Mouse (Mus musculus) heart, postnatal 0 days (tissue): ENCODE measurements around the gene Anapc15. TPM values are rescaled to one million over a fixed set of nuclear protein-coding genes. Genes with fewer than 3 reads are reported as not detected.
"Not testable (repeated sequence)": the region's sequence is repeated elsewhere in the genome, so short reads cannot be mapped to it uniquely, and the experiment has no call there.

ENCODE experiments used
- ATAC-seq: fragments of 200-750 bp; cut with Nextera tagmentation; 2 replicates; pipeline ENCODE4 v1.8.0; 2017; ENCODE audit warnings: low read depth, moderate number of reproducible peaks, moderate library complexity; ENCODE audit not compliant: insufficient read depth
- DNase-seq: peaks from one replicate; pipeline ENCODE4 v3.0.0-alpha.2; 2016; ENCODE audit warnings: low spot score
- H3K27ac ChIP-seq: fragments of 300-500 bp; sonication (generic); 2 replicates; pipeline ENCODE4 v1.5.1; 2014; ENCODE audit warnings: low read depth, mild to moderate bottlenecking
- H3K27me3 ChIP-seq: fragments of 300-500 bp; sonication (generic); 2 replicates; pipeline ENCODE4 v1.6.1; 2014; ENCODE audit warnings: low read length, mixed read lengths; ENCODE audit not compliant: control insufficient read depth, insufficient read depth
- H3K36me3 ChIP-seq: fragments of 300-500 bp; sonication (generic); replicated peaks from 2 replicates; pipeline ENCODE4 v1.6.1; 2014; ENCODE audit warnings: low read length, mixed read lengths; ENCODE audit not compliant: control insufficient read depth, insufficient read depth
- H3K4me1 ChIP-seq: fragments of 300-500 bp; sonication (generic); 2 replicates; pipeline ENCODE4 v1.6.1; 2014; ENCODE audit warnings: antibody characterized with exemption; ENCODE audit not compliant: control insufficient read depth, insufficient read depth
- H3K4me2 ChIP-seq: fragments of 300-500 bp; sonication (generic); 2 replicates; pipeline ENCODE4 v1.6.1; 2014; ENCODE audit warnings: low read depth, mild to moderate bottlenecking, low read length, moderate library complexity
- H3K4me3 ChIP-seq: fragments of 300-500 bp; sonication (generic); 2 replicates; pipeline ENCODE4 v1.5.1; 2014; ENCODE audit warnings: low read depth, low read length
- H3K9ac ChIP-seq: fragments of 300-500 bp; sonication (generic); replicated peaks from 2 replicates; pipeline ENCODE4 v1.6.1; 2014; ENCODE audit warnings: low read depth, low read length, mixed read lengths
- H3K9me3 ChIP-seq: fragments of 300-500 bp; sonication (generic); replicated peaks from 2 replicates; pipeline ENCODE4 v1.6.1; 2016; ENCODE audit warnings: low read length; ENCODE audit not compliant: control insufficient read depth
- CTCF ChIP-seq: IDR thresholded peaks from 2 replicates; pipeline ENCODE4 v1.5.1; 2016; ENCODE audit warnings: antibody characterized with exemption, control low read depth, low read depth
- EP300 ChIP-seq: IDR thresholded peaks from 2 replicates; pipeline ENCODE4 v1.6.1; 2016; ENCODE audit warnings: antibody characterized with exemption, low read depth
- WGBS: fragments of 180-500 bp; shearing (Covaris S2); extraction: QIAGEN DNeasy Blood & Tissue Kit; methylation state at CpG from one replicate; pipeline ENCODE4 v1.1.7; 2014; 5-methylcytosine and 5-hydroxymethylcytosine counted together
- microRNA-seq: library from miRNA; unstranded; fragments of <30 nt; microRNA quantifications from one replicate; pipeline ENCODE4, GENCODE M21; 2016
- polyA plus RNA-seq: library from polyadenylated mRNA; unstranded; fragments of >200 nt; fragmentation: Nextera tagmentation; extraction: Ambion mirVana; gene quantifications from 2 replicates; pipeline ENCODE4 v1.2.1, GENCODE M21; 2015
- total RNA-seq: library from RNA; depleted of rRNA; stranded (reverse); fragments of >200 nt; gene quantifications from 2 replicates; pipeline ENCODE4 v1.2.3, GENCODE M21; 2014; ENCODE audit warnings: low replicate concordance; rRNA removed

Gene Anapc15
- total and polyA plus RNA-seq, 2 experiments from 2014 or later = 38.7 to 45.1 TPM

DNA sequence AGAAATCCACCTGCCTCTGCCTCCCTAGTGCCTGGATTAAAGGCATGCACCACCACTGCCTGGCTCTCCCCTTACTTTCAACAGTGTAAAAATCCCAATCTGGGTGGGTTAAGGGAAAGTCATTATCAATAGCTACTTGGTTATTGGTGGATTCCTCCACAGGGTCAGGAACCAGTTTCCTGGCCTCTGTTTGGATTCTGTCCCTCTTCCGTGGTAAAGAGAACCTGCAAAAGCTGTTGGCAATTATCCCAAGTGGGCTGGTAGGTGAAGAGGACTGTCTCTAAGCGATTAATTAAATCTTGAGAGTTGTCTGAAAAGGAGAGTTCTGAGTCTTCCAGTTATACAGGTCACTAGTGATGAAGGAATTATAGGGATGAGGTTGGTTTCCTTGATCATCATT, 74.8 kb downstream of the Anapc15 start:
- H3K4me3 ChIP-seq = no peak overlapping the region
- H3K4me2 ChIP-seq = no peak overlapping the region
- no peak overlapping the region for H3K9ac ChIP-seq
- no peaks in the 10 kb centered on the region for H3K9me3 ChIP-seq
- H3K4me1 ChIP-seq = peaks cover 9% of the 10 kb centered on the region
- ATAC-seq (no peak), DNase-seq (no peak)
- no peaks in the 10 kb centered on the region for H3K27me3 ChIP-seq
- 56% methylated on average over 2 of the region's 2 CpGs for WGBS
- H3K27ac ChIP-seq = no peak overlapping the region
- TF ChIP-seq EP300 (no peak), CTCF (no peak)
- H3K36me3 ChIP-seq = no peaks in the 10 kb centered on the region; the same call in 1 of the 2 replicates

DNA sequence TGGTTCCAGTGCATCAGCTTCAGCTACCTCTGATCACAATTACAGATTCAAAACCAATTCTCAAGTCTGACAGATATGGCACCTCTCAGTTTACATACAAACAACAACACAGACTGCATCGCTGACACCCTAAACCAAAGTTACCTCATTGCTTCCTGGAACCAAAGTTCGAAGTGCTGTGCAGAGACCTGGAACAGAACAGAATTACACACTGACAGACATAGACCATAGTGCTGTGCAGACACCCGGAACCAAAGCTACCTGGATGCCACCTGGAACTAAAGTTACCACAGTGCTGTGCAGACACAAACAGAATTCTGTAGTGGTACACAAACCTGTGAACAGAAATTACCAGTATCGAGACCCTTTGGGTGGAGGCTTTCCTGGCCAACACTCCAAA, 76.2 kb downstream of the Anapc15 start:
- no peak overlapping the region for H3K4me3 ChIP-seq
- H3K9me3 ChIP-seq = no peaks in the 10 kb centered on the region
- peaks cover 4% of the 10 kb centered on the region; the same call in 1 of the 2 replicates for H3K4me1 ChIP-seq
- no peak overlapping the region for H3K9ac ChIP-seq
- no peaks in the 10 kb centered on the region for H3K27me3 ChIP-seq
- no peak overlapping the region for H3K4me2 ChIP-seq
- WGBS = 89% methylated on average over 4 of the region's 4 CpGs
- TF ChIP-seq CTCF (no peak), EP300 (no peak)
- ATAC-seq (no peak), DNase-seq (no peak)
- no peaks in the 10 kb centered on the region; the same call in 1 of the 2 replicates for H3K36me3 ChIP-seq
- no peak overlapping the region for H3K27ac ChIP-seq

DNA sequence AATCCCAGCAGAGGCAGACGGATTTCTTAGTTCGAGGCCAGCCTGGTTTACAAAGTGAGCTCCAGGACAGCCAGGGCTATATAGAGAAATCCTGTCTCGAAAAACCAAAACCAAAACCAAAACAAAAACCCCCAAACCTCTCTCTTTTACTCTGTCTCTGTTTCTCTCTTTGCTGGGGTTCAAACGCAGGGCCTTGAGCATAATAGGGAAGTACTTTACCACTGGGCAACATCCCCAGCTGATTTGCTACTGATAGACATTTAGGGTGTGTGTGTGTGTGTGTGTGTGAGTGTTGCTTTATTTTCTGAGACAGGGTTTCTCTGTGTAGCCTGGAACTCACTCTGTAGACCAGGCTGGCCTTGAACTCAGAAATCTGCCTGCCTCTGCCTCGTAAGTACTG, 85.5 kb downstream of the Anapc15 start:
- not testable (repeated sequence) for DNase-seq, H3K4me3 ChIP-seq, H3K4me2 ChIP-seq, H3K9me3 ChIP-seq, ATAC-seq, H3K27me3 ChIP-seq, H3K27ac ChIP-seq, H3K4me1 ChIP-seq, H3K36me3 ChIP-seq, H3K9ac ChIP-seq
- WGBS = 87% methylated on average over 5 of the region's 5 CpGs

Small RNA genes lying within 50 kb of the gene (microRNA-seq; reads per million reads assigned to microRNA genes)
- not detected for gene Gm22655

Other genes with a start within 250 kb of the Anapc15 start
- 42.2 and 84.6 TPM in 2 replicates for gene Clpb, start 200.1 kb upstream of the Anapc15 start, total RNA-seq
- 47.2 and 47.7 TPM in 2 replicates for gene Clpb, start 200.1 kb upstream of the Anapc15 start, polyA plus RNA-seq
- not detected in 2 replicates for gene Phox2a, start 45.4 kb upstream of the Anapc15 start, total RNA-seq
- 0.07 and 0.33 TPM in 2 replicates for gene Phox2a, start 45.4 kb upstream of the Anapc15 start, polyA plus RNA-seq
- gene Inppl1, start 25.5 kb upstream of the Anapc15 start, total RNA-seq = 98.2 and 98.3 TPM in 2 replicates
- gene Inppl1, start 25.5 kb upstream of the Anapc15 start, polyA plus RNA-seq = 45.0 and 47.5 TPM in 2 replicates
- 0.77 and 2.6 TPM in 2 replicates for gene Folr2, start 6.5 kb upstream of the Anapc15 start, total RNA-seq
- gene Folr2, start 6.5 kb upstream of the Anapc15 start, polyA plus RNA-seq = 0.86 and 1.0 TPM in 2 replicates
- gene Folr1, start 7.1 kb downstream of the Anapc15 start, total RNA-seq = 1.3 and 81.7 TPM in 2 replicates
- gene Folr1, start 7.1 kb downstream of the Anapc15 start, polyA plus RNA-seq = 2.9 and 3.3 TPM in 2 replicates
- 126 and 174 TPM in 2 replicates for gene Lamtor1, start 42.2 kb downstream of the Anapc15 start, total RNA-seq
- gene Lamtor1, start 42.2 kb downstream of the Anapc15 start, polyA plus RNA-seq = 149 and 159 TPM in 2 replicates
- not detected in 2 replicates for gene Tomt, start 42.6 kb downstream of the Anapc15 start, total RNA-seq
- gene Tomt, start 42.6 kb downstream of the Anapc15 start, polyA plus RNA-seq = 0.08 and 0.12 TPM in 2 replicates
- gene Lrrc51, start 70.2 kb downstream of the Anapc15 start, total RNA-seq = 0.19 and 3.1 TPM in 2 replicates
- 3.0 and 3.9 TPM in 2 replicates for gene Lrrc51, start 70.2 kb downstream of the Anapc15 start, polyA plus RNA-seq
- gene Numa1, start 70.4 kb downstream of the Anapc15 start, total RNA-seq = 75.3 and 77.0 TPM in 2 replicates
- gene Numa1, start 70.4 kb downstream of the Anapc15 start, polyA plus RNA-seq = 23.3 and 23.4 TPM in 2 replicates
- 0.76 and 4.6 TPM in 2 replicates for gene Il18bp, start 155.0 kb downstream of the Anapc15 start, total RNA-seq
- gene Il18bp, start 155.0 kb downstream of the Anapc15 start, polyA plus RNA-seq = 2.3 and 2.4 TPM in 2 replicates
- gene Rnf121, start 201.8 kb downstream of the Anapc15 start, total RNA-seq = 7.7 and 18.2 TPM in 2 replicates
- 10.7 and 12.7 TPM in 2 replicates for gene Rnf121, start 201.8 kb downstream of the Anapc15 start, polyA plus RNA-seq
- 13.1 and 13.8 TPM in 2 replicates for gene Xndc1, start 201.8 kb downstream of the Anapc15 start, total RNA-seq
- 7.7 and 7.8 TPM in 2 replicates for gene Xndc1, start 201.8 kb downstream of the Anapc15 start, polyA plus RNA-seq
- not detected in 2 replicates for gene Xntrpc, start 202.0 kb downstream of the Anapc15 start, total RNA-seq
- gene Xntrpc, start 202.0 kb downstream of the Anapc15 start, polyA plus RNA-seq = 0.25 and 0.31 TPM in 2 replicates
- 1.1 and 1.2 TPM in 2 replicates for gene Trpc2, start 219.4 kb downstream of the Anapc15 start, total RNA-seq
- gene Trpc2, start 219.4 kb downstream of the Anapc15 start, polyA plus RNA-seq = not detected in 2 replicates
- gene Art1, start 238.0 kb downstream of the Anapc15 start, total RNA-seq = 3.4 and 13.6 TPM in 2 replicates
- 10.7 and 12.0 TPM in 2 replicates for gene Art1, start 238.0 kb downstream of the Anapc15 start, polyA plus RNA-seq
- gene Art5, start 245.8 kb downstream of the Anapc15 start, total RNA-seq = 1.3 and 3.6 TPM in 2 replicates
- gene Art5, start 245.8 kb downstream of the Anapc15 start, polyA plus RNA-seq = 3.3 and 3.5 TPM in 2 replicates